9 mouse cellular contexts compared by ENCODE assay signal in the genomic region with DNA sequence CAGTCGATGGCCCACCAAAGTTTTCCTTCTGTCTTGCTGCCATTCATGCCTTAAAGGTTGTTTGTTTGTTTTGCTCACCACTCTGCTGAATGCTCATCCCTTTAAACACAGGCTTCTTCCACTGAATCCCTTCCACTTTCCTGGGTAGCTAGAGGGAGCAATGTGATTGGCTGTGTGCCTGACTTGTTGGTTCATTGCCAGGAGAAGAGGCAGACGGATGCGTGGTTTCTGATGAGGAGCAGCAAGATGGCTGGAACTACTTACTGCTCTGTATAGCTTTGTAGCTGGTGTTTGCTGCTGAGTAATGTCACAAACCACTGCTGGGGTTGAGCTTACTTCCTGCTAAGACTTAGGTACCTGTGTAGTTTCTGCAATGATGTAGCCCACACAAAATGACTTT.
DNase-seq lines count a peak whose midpoint lies in the region; ATAC-seq and TF ChIP-seq lines count a peak whose summit lies in the region.
"Had no signal": no experiment of that assay in that cellular context is flagged by ENCODE, and none has a peak within 500 bp of the region (broad histone marks: within the 10 kb centered on the region; RNA-seq: fewer than 3 reads in every experiment).

No protein-coding gene starts in this region.

- H3K9me3 ChIP-seq in intestine, embryonic 15.5 days, result no peaks in the 10 kb centered on the region
- no peaks in the 10 kb centered on the region for H3K9me3 ChIP-seq in intestine, embryonic 16.5 days (ENCODE audit: control insufficient read depth, low read length)
- H3K9me3 ChIP-seq: midbrain, embryonic 12.5 days had no signal

- TF ChIP-seq CTCF in layer of hippocampus, adult 2 months (conservative IDR thresholded peaks at IDR 0.05), result 0 out of 2 replicates have a peak, but pooled peaks have one; percentile 8

- no peak overlapping the region for H3K4me3 ChIP-seq in intestine, embryonic 15.5 days (replicated peaks)
- no peak overlapping the region for H3K4me3 ChIP-seq in intestine, embryonic 16.5 days (ENCODE audit: low read length)
- no peak overlapping the region for H3K4me3 ChIP-seq in layer of hippocampus, adult 2 months
- H3K4me3 ChIP-seq: midbrain, embryonic 12.5 days had no signal

- H3K27ac ChIP-seq in intestine, embryonic 15.5 days, result no peak overlapping the region
- no peak overlapping the region for H3K27ac ChIP-seq in intestine, embryonic 16.5 days (ENCODE audit: low read length)
- no peak overlapping the region for H3K27ac ChIP-seq in layer of hippocampus, adult 2 months
- H3K27ac ChIP-seq: midbrain, embryonic 12.5 days had no signal

- WGBS in intestine, embryonic 15.5 days, result 56% methylated on average over 3 of the region's 3 CpGs
- WGBS in intestine, embryonic 16.5 days, result 50% methylated on average over 3 of the region's 3 CpGs

- peak; percentile 57 for DNase-seq in adrenal gland, postnatal 25 days
- no peak for DNase-seq in adrenal gland, adult 2 months
- DNase-seq in brain, adult 2 months (ENCODE audit: low read depth, low spot score), result peak; percentile 79
- peak; percentile 35 to 50 for DNase-seq in layer of hippocampus, adult 2 months (ENCODE audit: low spot score in 2 of 2)
- no peak for DNase-seq in thymus, postnatal 0 days (ENCODE audit: low spot score)
- no peak for DNase-seq in spleen, postnatal 10 days (ENCODE audit: low spot score in 2 of 2)

- H3K9ac ChIP-seq in intestine, embryonic 15.5 days, result no peak overlapping the region
- H3K9ac ChIP-seq in intestine, embryonic 16.5 days (ENCODE audit: low read depth, low read length), result no peak overlapping the region
- H3K9ac ChIP-seq: midbrain, embryonic 12.5 days had no signal

- H3K4me1 ChIP-seq in intestine, embryonic 15.5 days (replicated peaks), result 0 out of 2 replicates have a peak, but pooled peaks cover 3% of the 10 kb centered on the region
- peaks cover 10% of the 10 kb centered on the region for H3K4me1 ChIP-seq in intestine, embryonic 16.5 days (ENCODE audit: control insufficient read depth, insufficient read depth, low read length)
- H3K4me1 ChIP-seq: midbrain, embryonic 12.5 days had no signal

- H3K27me3 ChIP-seq in intestine, embryonic 15.5 days (replicated peaks), result no peaks in the 10 kb centered on the region
- no peaks in the 10 kb centered on the region for H3K27me3 ChIP-seq in intestine, embryonic 16.5 days (replicated peaks; ENCODE audit: control insufficient read depth, insufficient read depth, low read length)
- H3K27me3 ChIP-seq: midbrain, embryonic 12.5 days had no signal

- H3K4me2 ChIP-seq in intestine, embryonic 15.5 days (replicated peaks), result no peak overlapping the region
- H3K4me2 ChIP-seq in intestine, embryonic 16.5 days (ENCODE audit: low read depth, low read length), result no peak overlapping the region
- H3K4me2 ChIP-seq: midbrain, embryonic 12.5 days had no signal

- H3K36me3 ChIP-seq in intestine, embryonic 15.5 days, result no peaks in the 10 kb centered on the region
- no peaks in the 10 kb centered on the region for H3K36me3 ChIP-seq in intestine, embryonic 16.5 days (ENCODE audit: control insufficient read depth, insufficient read depth, low read length)
- H3K36me3 ChIP-seq: midbrain, embryonic 12.5 days had no signal

- 0 out of 2 replicates have a peak, but pooled peaks have one; percentile 25 for ATAC-seq in intestine, embryonic 15.5 days
- ATAC-seq in intestine, embryonic 16.5 days, result no peak

Comparison
In these comparisons a context has a peak if more than half of its experiments do, and no peak if none do; other contexts are left out.
1. DNase-seq: peak in adrenal gland, postnatal 25 days (single experiment), brain, adult 2 months (single experiment) and layer of hippocampus, adult 2 months (2 of 2); none in adrenal gland, adult 2 months (single experiment), thymus, postnatal 0 days (single experiment) and spleen, postnatal 10 days (0 of 2).